Mouse (Mus musculus) embryonic fibroblast, embryonic 13.5 days (primary cell): ENCODE results near the gene AU018091. TPM values are rescaled to one million over a fixed set of nuclear protein-coding genes. Genes with fewer than 3 reads are reported as not detected.
A peak's percentile ranks its signal among the peaks of the same experiment; 100 is the strongest.
"Not testable (repeated sequence)": the region's sequence is repeated elsewhere in the genome, so short reads cannot be mapped to it uniquely, and the experiment has no call there.

Source experiments
- H3K27ac ChIP-seq: 2 replicates; pipeline ENCODE4 v1.5.1; 2012; ENCODE audit warnings: low read length, control low read depth, inconsistent platforms; ENCODE audit not compliant: insufficient read depth
- H3K4me1 ChIP-seq: 2 replicates; pipeline ENCODE4 v1.6.1; 2011; ENCODE audit warnings: low read length; ENCODE audit not compliant: control insufficient read depth, insufficient read depth
- H3K4me3 ChIP-seq: 2 replicates; pipeline ENCODE4 v1.5.1; 2011; ENCODE audit warnings: mild to moderate bottlenecking, control low read depth, low read length; ENCODE audit not compliant: insufficient read depth
- CTCF ChIP-seq: IDR thresholded peaks from 2 replicates; pipeline ENCODE4 v1.5.1; 2011; ENCODE audit warnings: mild to moderate bottlenecking, control low read depth, low read length, moderate library complexity, borderline replicate concordance; ENCODE audit not compliant: insufficient read depth
- POLR2A ChIP-seq: IDR thresholded peaks from 2 replicates; pipeline ENCODE4 v1.6.1; 2011; ENCODE audit warnings: low read depth, mild to moderate bottlenecking, control low read depth, low read length, moderate library complexity
- polyA plus RNA-seq: library from polyadenylated mRNA; stranded (reverse); fragments of >200 nt; gene quantifications from 2 replicates; pipeline ENCODE4 v1.2.4, GENCODE M21; 2011; ENCODE audit warnings: low read depth; ENCODE audit not compliant: missing spikeins, insufficient read length

Gene AU018091
- polyA plus RNA-seq, 1 experiment = not detected

DNA sequence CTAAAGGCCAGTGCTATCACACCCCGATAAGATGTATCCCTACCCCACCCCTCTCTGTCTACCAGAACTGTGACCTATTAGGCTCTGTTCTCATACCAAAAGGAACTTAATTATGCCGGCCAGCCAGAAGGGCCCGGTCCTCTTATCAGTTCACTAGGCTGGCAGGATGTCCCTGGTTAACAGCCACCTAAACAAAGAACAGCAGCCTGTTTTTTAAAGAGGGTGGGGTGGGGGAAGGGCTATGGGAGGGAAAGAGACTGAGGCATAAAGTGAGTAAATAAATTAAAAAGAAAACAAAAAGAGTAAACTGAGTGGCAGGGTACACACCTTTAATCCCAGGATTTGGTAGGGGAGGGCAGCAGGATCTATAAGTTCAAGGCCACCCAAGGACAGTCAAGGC, 34.9 kb upstream of the AU018091 start:
- no peak overlapping the region for H3K4me3 ChIP-seq
- H3K4me1 ChIP-seq = no peaks in the 10 kb centered on the region
- no peak overlapping the region for H3K27ac ChIP-seq
- TF ChIP-seq CTCF = no peak
- TF ChIP-seq POLR2A = no peak

DNA sequence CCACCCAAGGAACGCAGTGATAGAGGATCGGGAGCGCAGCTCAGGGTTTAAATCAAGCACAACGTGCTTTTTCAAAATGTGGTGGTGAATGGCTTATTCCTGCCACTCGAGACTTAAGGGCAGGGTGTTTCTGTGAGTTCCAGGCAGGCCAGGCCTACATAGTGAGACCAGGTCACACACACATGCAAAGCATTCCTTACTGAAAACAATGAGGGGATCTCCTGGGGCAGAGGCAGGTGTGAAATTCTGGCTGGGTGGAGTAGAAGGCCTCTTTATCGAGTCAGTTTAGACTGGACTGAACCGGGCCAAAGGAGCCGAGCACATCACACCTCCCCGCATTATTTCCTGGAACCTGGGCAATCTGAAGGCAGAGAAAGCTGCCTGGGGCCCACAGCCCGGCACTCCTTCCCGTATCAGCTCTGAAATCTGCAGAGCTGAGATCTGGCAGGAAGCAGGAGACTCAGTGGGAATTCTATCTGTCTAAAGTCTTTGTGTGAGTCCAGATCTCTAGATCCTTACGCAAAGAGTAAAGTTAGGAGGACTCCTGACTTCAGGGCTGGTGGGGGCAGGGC, 32.2 kb upstream of the AU018091 start:
- Histone ChIP-seq H3K4me3 (no peak overlapping the region), H3K27ac (no peak overlapping the region), H3K4me1 (no peaks in the 10 kb centered on the region)
- TF ChIP-seq POLR2A = no peak
- no peak for TF ChIP-seq CTCF

DNA sequence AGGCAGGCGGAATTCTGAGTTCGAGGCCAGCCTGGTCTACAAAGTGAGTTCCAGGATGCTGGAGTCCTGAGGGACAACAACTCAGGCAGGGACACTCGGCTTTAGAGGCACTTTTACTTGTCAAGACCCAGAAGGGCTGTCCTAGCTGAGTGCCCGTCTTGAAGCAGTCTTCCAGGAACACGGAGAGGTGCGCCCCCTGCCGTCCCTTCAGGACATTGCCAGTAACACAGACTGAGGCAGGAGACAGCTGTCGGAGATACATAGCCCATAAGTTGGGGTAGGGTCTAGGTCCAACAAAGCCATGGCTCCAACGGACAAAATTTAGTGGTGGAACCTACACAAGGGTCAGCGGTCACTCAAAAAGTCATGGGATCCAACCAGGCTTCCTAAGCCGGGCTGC, 29.9 kb upstream of the AU018091 start:
- no peaks in the 10 kb centered on the region for H3K4me1 ChIP-seq
- peak; percentile 52; the same call in 1 of the 2 replicates for TF ChIP-seq CTCF
- no peak for TF ChIP-seq POLR2A
- H3K27ac ChIP-seq = no peak overlapping the region
- no peak overlapping the region for H3K4me3 ChIP-seq

DNA sequence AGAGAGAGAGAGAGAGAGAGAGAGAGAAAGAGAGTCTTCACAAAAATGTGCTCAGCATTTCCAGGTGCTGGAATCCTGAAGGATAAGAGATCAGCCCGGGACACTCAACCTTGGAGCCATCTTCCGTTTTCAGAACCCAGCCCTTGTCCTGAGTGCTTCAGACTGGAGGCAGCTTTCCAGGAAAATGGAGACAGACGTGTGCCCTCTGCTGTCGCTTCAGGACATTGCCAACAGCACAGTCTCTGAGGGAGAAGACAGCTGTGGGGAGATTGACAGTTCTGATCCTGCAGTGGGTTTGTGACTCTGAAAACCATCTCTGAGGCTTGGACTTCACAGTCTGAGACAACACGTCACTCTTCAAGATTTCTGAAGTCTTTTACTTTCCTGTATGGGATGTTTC, 26.8 kb upstream of the AU018091 start:
- Histone ChIP-seq H3K4me3 (no peak overlapping the region), H3K27ac (no peak overlapping the region), H3K4me1 (no peaks in the 10 kb centered on the region)
- TF ChIP-seq POLR2A = no peak
- TF ChIP-seq CTCF = no peak

DNA sequence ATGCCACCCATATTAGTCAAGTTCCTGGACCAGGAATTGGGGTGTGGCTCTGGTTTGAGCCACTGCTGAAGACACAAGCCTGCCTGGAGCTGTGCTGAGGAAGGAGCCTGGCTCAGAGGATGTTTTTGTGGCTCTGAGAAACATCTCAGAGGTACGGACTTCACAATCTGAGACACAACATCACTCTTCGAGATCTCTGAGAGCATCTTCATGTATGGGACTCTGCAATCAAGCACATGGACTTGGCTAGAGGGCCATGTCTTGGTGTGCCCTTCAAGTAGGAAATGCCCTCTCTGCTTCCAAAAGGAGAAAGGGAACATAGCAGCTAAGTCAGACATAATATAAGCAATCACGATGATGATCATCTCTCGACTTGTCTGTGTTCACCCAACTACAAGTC, 25.5 kb upstream of the AU018091 start:
- H3K27ac ChIP-seq = no peak overlapping the region
- H3K4me1 ChIP-seq = no peaks in the 10 kb centered on the region
- no peak for TF ChIP-seq CTCF
- no peak for TF ChIP-seq POLR2A
- H3K4me3 ChIP-seq = no peak overlapping the region

DNA sequence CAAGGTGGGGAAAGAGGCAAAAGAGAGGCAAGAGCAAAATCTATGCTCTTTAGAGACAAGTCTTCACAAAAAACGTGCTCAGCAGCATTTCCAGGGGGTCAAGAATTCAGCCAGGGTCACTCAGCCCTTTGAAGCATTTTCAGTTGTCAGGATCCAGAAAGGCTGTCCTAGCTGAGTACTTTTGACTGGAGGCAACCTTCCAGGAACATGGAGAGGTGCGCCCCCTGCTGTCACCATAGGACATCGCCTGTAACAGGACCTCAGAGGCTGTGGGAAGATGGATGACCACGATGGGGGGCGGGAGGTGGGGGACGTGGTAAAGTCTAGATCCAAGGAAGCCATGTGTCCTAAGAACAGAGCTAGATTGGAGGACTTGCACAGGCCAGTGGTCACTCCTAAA, 24.9 kb upstream of the AU018091 start:
- peak; percentile 43; the same call in 1 of the 2 replicates for TF ChIP-seq CTCF
- TF ChIP-seq POLR2A = no peak
- no peaks in the 10 kb centered on the region for H3K4me1 ChIP-seq
- H3K4me3 ChIP-seq = no peak overlapping the region
- no peak overlapping the region for H3K27ac ChIP-seq

DNA sequence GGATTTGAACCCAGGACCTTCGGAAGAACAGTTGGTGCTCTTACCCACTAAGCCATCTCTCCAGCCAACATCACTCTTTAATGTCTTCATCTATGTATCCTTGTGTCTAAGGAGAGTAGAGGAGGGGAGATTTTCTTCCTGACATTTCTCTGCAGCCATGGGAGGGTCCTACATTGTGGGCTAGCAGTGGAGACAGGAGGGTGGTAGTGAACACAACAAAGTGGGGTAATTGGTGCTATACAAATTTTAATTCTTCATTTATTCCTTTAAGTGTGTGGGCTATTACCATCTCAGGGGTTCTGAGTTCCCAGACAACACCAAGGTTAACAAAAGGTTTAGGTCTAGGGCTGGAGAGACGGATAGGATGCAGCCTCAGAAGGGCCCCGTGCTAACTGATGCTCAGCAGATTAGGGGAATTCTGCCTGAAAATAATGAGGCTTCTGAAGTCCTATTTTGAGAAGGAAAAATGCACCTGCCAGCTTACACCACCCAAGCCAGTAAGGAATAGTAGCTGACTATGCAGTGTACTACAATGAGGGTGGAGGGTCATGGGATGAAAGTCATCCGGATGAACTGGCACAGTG, 24.1 kb upstream of the AU018091 start:
- no peaks in the 10 kb centered on the region for H3K4me1 ChIP-seq
- H3K4me3 ChIP-seq = no peak overlapping the region
- TF ChIP-seq POLR2A = no peak
- TF ChIP-seq CTCF = no peak
- H3K27ac ChIP-seq = no peak overlapping the region

DNA sequence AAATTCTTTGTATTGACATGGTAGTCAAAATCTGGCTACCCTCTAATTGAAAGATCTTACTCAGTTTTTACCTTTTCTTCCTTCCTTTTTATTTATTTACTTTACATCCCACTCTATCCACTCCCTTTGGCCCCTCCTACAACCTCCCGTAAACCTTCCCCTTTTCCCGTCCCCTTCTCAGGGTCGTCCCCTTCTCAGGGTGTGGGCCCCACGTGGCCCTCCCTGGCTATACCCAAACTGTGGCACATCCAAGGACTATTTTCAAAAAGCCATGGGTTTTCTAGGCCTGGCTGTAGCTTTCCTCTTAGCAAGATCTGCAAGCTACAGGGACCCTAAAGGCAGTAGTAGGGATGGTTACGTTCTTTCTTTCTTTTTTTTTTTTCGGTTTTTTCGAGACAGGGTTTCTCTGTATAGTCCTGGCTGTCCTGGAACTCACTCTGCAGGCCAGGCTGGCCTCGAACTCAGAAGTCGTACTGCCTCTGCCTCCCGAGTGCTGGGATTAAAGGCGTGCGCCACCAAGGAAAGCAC, 23.0 kb upstream of the AU018091 start:
- no peak for TF ChIP-seq POLR2A
- TF ChIP-seq CTCF = no peak
- H3K4me1 ChIP-seq = no peaks in the 10 kb centered on the region

DNA sequence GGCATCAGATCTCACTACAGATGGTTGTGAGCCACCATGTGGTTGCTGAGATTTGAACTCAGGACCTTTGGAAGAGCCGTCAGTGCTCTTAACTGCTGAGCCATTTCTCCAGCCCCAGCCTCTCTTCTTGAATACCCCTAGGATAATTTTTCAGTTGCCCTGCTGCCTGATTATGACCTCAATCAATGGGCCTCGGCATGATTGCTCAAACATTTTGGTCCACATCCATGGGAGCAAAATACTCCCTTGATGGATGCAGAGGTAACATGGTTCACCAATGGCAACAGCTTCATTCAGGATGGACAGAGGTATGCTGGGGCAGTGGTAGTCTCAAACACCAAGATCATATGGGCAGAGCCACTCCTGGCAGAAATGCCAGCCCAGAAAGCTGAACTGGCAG, 17.7 kb upstream of the AU018091 start:
- H3K4me3 ChIP-seq, H3K4me1 ChIP-seq, H3K27ac ChIP-seq: not testable (repeated sequence)

More for the DNA sequence above, 23.0 kb upstream of the AU018091 start:
- Histone ChIP-seq H3K4me3 (no peak overlapping the region), H3K27ac (no peak overlapping the region)

DNA sequence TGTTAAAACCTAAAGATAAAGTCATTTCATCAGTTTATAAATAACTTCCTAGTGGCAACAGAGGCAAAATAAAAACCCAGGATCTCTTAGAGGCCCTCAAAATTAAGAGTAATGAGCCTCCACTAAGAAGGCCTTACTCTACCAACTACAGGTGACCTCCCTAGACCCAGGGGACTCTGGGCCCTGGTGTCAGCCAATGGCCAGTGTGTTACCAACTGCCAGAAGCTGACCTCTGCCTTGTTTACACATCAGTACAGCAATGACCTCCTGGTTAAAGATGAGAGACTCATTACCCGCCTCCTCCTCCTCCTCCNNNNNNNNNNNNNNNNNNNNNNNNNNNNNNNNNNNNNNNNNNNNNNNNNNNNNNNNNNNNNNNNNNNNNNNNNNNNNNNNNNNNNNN, 17.1 kb upstream of the AU018091 start:
- Histone ChIP-seq H3K4me1 (no peaks in the 10 kb centered on the region), H3K4me3 (no peak overlapping the region), H3K27ac (no peak overlapping the region)
- TF ChIP-seq POLR2A = no peak
- no peak for TF ChIP-seq CTCF

DNA sequence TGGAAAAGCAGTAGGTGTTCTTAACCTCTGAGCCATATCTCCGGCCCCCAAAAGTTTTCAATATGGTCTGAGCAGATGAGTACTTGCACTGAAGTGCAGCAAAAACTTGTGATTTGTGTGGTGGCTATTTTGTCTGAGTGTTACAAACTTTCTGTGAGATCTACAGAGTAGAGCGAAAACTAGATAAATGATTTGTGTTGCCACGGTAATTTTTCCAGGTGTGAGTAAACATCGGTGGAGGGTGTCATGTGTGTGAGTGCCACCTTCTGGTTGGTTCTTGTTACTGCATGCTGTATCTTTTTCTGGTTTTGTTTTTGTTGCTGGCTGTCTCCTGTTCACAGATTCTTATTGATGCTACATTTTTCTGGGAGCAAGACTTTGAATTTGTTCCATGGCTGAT, 15.4 kb upstream of the AU018091 start:
- H3K4me3 ChIP-seq = no peak overlapping the region
- TF ChIP-seq POLR2A (no peak), CTCF (no peak)
- H3K4me1 ChIP-seq = no peaks in the 10 kb centered on the region
- H3K27ac ChIP-seq = no peak overlapping the region

DNA sequence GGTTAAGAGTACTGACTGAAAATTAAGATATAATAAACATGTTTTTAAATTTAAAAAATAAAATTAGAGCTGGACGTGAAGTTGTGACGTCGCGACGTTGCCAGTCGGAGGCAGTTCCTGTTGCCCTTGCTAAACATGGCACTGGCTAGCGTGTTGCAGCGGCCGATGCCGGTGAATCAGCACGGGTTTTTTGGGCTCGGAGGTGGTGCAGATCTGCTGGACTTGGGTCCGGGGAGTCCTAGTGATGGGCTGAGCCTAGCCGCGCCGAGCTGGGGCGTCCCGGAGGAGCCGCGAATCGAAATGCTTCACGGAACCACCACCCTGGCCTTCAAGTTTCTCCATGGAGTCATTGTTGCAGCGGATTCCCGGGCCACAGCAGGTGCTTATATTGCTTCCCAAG, 12.0 kb upstream of the AU018091 start:
- not testable (repeated sequence) for H3K27ac ChIP-seq, H3K4me1 ChIP-seq, H3K4me3 ChIP-seq
